Mouse (Mus musculus): ENCODE results near the gene L3mbtl2. TPM values are rescaled to one million over a fixed set of nuclear protein-coding genes. Genes with fewer than 3 reads are reported as not detected.

The L3mbtl2 gene
- polyA plus RNA-seq, 1 experiment from 2014 or later, result 13.5 TPM

- H3K27me3 ChIP-seq (ENCODE audit: insufficient read depth, low read length), result no peaks in the 10 kb centered on the region
- H3K4me2 ChIP-seq (ENCODE audit: low read length), result peak overlapping the region; percentile 98
- H3K9ac ChIP-seq (ENCODE audit: low read depth, low read length), result peak overlapping the region; percentile 84
- ATAC-seq (replicated peaks; ENCODE audit: low FRiP score, low read depth), result peak; percentile 99
- H3K36me3 ChIP-seq (ENCODE audit: insufficient read depth, low read length), result no peaks in the 10 kb centered on the region
- TF ChIP-seq CTCF (IDR thresholded peaks at IDR 0.05; ENCODE audit: low read depth), result no peak
- H3K27ac ChIP-seq, result peak overlapping the region; percentile 57
- peak; percentile 100 for DNase-seq (ENCODE audit: low spot score)
- H3K4me3 ChIP-seq (replicated peaks; ENCODE audit: low read depth, low read length), result peak overlapping the region; percentile 94
- H3K9me3 ChIP-seq (replicated peaks; ENCODE audit: low read length), result no peaks in the 10 kb centered on the region
- WGBS, result 5% methylated on average over 41 of the region's 41 CpGs
- peaks cover 6% of the 10 kb centered on the region; the same call in 1 of the 2 replicates for H3K4me1 ChIP-seq (replicated peaks; ENCODE audit: insufficient read depth, low read length)
Measured at GRCm38 (mm10) chr15:81729792-81730635, 66.3 kb downstream of the L3mbtl2 start.

GRCm38 (mm10) chr15:81735075-81735474, 71.4 kb downstream of the L3mbtl2 start:
- H3K4me2 ChIP-seq (ENCODE audit: low read length), result no peak overlapping the region
- 51% methylated on average over 3 of the region's 3 CpGs for WGBS

More at GRCm38 (mm10) chr15:81735075-81735474, 71.4 kb downstream of the L3mbtl2 start:
- H3K27me3 ChIP-seq (ENCODE audit: insufficient read depth, low read length), result no peaks in the 10 kb centered on the region
- no peak overlapping the region for H3K4me3 ChIP-seq (replicated peaks; ENCODE audit: low read depth, low read length)
- no peak for TF ChIP-seq CTCF (IDR thresholded peaks at IDR 0.05; ENCODE audit: low read depth)
- H3K27ac ChIP-seq, result no peak overlapping the region
- no peak for ATAC-seq (replicated peaks; ENCODE audit: low FRiP score, low read depth)
- H3K4me1 ChIP-seq (replicated peaks; ENCODE audit: insufficient read depth, low read length), result no peaks in the 10 kb centered on the region
- H3K9ac ChIP-seq (ENCODE audit: low read depth, low read length), result no peak overlapping the region
- no peaks in the 10 kb centered on the region for H3K9me3 ChIP-seq (replicated peaks; ENCODE audit: low read length)
- no peak for DNase-seq (ENCODE audit: low spot score)
- no peaks in the 10 kb centered on the region for H3K36me3 ChIP-seq (ENCODE audit: insufficient read depth, low read length)

Other genes starting within 250 kb of the L3mbtl2 start
- 517 and 563 TPM in 2 replicates for gene Rbx1, start 197.6 kb upstream of the L3mbtl2 start, polyA plus RNA-seq (2015; fragmentation: Nextera tagmentation; extraction: Ambion mirVana)
- gene Ep300, start 78.5 kb upstream of the L3mbtl2 start, polyA plus RNA-seq (2015; fragmentation: Nextera tagmentation; extraction: Ambion mirVana), result 9.4 and 11.2 TPM in 2 replicates
- gene Chadl, start 33.4 kb downstream of the L3mbtl2 start, polyA plus RNA-seq (2015; fragmentation: Nextera tagmentation; extraction: Ambion mirVana), result 5.3 and 6.4 TPM in 2 replicates
- gene Zc3h7b, start 81.2 kb downstream of the L3mbtl2 start, polyA plus RNA-seq (2015; fragmentation: Nextera tagmentation; extraction: Ambion mirVana), result 26.5 TPM in 2 replicates
- 33.9 and 39.7 TPM in 2 replicates for gene Rangap1, start 81.6 kb downstream of the L3mbtl2 start, polyA plus RNA-seq (2015; fragmentation: Nextera tagmentation; extraction: Ambion mirVana)
- 17.9 and 19.9 TPM in 2 replicates for gene Tef, start 138.5 kb downstream of the L3mbtl2 start, polyA plus RNA-seq (2015; fragmentation: Nextera tagmentation; extraction: Ambion mirVana)
- gene Tob2, start 194.9 kb downstream of the L3mbtl2 start, polyA plus RNA-seq (2015; fragmentation: Nextera tagmentation; extraction: Ambion mirVana), result 22.5 and 27.7 TPM in 2 replicates
- gene Phf5a, start 208.0 kb downstream of the L3mbtl2 start, polyA plus RNA-seq (2015; fragmentation: Nextera tagmentation; extraction: Ambion mirVana), result 103 and 110 TPM in 2 replicates
- 263 and 285 TPM in 2 replicates for gene Aco2, start 208.4 kb downstream of the L3mbtl2 start, polyA plus RNA-seq (2015; fragmentation: Nextera tagmentation; extraction: Ambion mirVana)